Mouse (Mus musculus) thymus, postnatal 10 days (tissue): Measurements from ENCODE around the gene Apba3.

Experiments used
- DNase-seq, 2 experiments: peaks; one replicate each; pipeline ENCODE4 v3.0.0; 2021; ENCODE audit warnings: low spot score in 2 of 2

Gene Apba3

DNA sequence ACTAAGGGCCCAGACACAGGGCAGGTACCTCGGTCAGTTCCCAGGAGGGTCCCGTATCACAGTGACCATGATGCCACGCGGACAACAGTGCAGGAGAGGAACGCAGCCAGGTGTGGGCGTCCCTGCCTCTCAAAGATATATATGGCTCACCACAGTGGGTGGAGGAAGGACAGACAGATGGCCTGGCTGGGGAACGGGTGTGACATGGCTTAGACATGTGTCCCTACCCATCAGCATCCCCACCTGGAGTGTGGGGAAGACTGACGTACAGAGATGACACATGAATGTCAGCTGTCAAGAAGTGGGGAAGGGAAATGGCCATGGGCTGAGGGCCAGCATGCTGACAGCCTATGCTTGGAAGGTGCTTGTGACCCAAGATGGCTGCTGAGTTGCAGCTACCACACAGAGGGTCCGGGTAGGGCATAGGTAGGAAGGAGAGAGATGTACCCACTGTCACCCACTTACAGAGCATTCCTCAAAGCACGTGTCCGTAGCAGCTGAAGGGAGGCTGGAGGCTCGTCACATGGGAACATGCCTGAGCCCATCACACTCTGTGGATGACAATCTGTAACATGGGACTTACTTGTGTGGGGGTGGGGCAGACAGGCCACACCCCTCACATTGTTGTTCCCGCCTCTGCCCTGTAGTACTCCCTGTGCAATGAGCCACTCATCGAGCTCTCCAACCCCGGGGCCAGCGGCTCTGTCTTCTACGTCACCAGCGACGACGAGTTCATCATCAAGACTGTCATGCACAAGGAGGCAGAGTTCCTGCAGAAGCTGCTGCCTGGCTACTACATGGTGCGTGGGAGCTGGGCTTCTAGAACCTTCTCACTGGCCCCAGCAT is 40.3 kb downstream of the Apba3 start:
- DNase-seq: no peak

GRCm38 (mm10) chr10:81309571-81309970 is 42.8 kb downstream of the Apba3 start:
- DNase-seq: no peak

GRCm38 (mm10) chr10:81313581-81313980 is 46.8 kb downstream of the Apba3 start:
- no peak for DNase-seq

GRCm38 (mm10) chr10:81314201-81314600 is 47.4 kb downstream of the Apba3 start:
- no peak for DNase-seq

GRCm38 (mm10) chr10:81315587-81315986 is 48.8 kb downstream of the Apba3 start:
- DNase-seq: no peak

- peak in 1 of 2 experiments; percentile 45 for DNase-seq
These were observed 49.7 kb downstream of the Apba3 start for GRCm38 (mm10) chr10:81316338-81317060.

DNA sequence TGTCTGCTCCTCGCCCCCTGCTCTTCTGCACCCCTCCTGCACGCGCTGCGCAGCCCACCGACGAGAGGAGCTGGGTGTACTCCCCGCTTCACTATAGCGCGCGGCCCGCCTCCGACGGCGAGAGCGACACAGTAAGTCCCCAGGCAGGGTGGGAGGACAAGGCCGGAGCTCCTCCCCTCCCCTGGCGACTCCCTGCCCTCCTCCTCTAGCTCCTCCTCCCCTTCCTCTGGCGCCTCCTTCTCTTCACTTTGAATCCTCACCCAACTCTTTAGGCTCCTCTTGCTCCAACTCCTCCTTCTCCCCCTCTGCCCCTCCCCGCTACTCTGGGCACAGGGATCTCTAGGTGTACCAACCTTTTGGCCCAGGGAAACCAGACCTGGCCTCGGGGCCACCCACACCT is 50.5 kb downstream of the Apba3 start:
- no peak for DNase-seq

DNA sequence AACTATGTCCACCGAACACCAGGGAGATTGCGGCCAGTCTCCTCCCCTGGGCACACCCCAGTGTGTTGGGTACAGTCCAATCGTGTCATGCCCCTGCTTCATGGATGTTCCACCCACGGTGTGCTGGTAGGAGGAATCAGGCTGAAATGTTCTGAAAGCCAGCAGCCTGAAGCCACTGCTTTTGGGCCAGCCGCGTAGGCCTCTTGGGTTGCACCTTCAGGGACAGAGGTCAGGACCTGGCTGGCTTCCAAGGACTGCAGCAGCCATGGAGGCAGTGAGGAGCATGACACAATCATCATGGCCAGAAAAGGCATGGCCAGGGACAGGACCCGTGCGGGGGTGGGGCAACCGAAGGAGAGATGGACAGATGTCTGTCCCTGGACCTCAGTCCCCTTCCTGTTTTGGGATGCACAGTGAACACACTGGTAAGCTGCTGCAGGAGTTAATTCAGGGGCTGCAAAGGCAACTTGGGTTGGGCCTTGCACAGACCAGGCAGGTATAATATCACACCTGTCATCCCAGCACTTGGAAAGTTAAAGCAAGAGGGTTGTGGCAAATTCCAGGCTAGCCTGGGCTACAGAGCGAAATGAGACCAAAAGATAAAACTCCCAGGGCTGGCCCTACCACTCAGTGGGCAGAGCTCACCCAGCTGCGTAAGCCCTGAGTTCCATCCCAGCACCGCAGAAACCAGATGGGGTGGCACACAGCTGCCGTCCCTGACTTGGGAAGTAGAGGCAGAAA is 52.0 kb downstream of the Apba3 start:
- no peak for DNase-seq

DNA sequence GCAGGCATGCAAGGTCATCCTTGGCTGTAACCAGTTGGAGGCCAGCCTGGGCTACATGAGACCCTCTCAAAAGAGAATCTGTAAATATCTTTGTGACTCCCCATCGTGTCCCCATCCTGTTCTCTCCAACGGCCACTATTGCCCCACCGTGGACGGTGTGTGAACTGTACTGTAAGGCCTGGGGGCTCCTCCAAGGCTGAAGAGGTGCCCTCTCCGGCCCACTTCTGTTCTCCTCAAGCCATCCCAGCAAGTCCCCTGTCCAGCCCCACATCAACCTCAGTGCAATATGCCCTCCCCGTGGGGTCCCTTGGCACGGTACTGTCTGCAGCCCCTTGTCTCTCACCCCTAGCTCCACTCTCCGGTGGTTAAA is 52.6 kb downstream of the Apba3 start:
- peak in 1 of 2 experiments; percentile 33 for DNase-seq

GRCm38 (mm10) chr10:81319741-81320549 is 53.2 kb downstream of the Apba3 start:
- DNase-seq: peak; percentile 30 to 47

DNA sequence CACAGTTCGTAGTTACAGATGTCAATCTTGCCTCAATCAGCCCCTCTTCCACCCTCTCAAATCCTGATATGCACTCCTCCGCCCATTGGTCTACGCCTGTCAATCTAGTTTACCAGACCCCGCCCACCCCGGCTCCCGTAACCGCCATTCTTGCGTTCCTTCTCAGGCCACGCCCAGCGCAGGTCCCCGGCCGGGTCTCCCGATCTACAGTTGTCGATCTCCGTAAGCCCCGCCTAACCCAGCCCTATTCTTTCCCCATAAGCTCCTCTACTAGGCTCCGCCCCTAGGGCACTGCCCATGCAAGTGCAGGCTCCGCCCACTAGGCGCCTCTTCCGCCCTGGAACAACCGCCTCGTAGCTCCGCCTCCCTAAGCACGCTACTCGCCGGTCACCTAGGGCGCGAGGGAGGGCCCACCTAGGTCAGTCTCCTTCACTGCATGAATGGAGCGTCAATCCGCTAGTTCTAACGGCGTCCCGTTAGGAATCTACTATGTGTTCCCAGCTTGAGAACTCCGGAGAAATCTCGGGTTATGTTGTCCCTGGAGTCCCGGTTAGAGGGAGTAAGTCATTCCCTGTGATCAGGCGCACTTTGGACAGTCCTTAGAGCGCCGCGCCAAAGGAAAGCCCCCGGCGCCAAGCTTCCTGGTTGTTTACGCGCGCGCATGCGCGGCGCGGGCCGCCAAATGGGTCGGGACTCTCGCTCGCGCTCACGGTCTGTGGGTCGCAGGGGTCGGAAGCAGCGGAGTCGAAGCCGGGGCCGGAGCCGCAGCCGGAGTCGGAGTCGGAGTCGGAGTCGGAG is 54.0 kb downstream of the Apba3 start, which contains the start of gene Cactin:
TSS of gene Cactin (plus strand) at position 554 of the 798 bp plus-strand sequence.
- DNase-seq: peak; percentile 99 to 100

- DNase-seq: no peak
These were observed 54.7 kb downstream of the Apba3 start for GRCm38 (mm10) chr10:81321436-81321835.

DNA sequence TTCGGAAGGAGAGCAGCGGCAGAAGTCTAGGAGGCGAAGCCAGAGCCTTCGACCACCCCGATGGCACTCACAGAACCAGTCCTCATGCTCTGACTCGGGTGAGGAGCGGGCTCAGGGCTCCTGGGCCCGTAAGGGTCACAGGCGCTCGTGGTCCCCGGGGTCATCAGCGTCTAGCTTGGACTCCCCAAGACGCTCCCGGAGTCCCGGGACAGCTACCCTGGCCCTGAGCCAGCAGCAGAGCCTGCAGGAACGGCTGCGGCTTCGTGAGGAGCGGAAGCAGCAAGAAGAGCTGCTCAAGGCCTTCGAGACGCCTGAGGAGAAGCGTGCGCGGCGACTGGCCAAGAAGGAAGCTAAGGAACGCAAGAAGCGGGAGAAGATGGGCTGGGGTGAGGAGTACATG is 55.7 kb downstream of the Apba3 start:
- DNase-seq: no peak
